In genomic region chr3:95653473-95654034, GRCm38 (mm10) we compare ENCODE assay signal across 9 mouse cellular contexts. TPM values are rescaled to one million over a fixed set of nuclear protein-coding genes. Genes with fewer than 3 reads are reported as not detected.
DNase-seq lines count a peak whose midpoint lies in the region; ATAC-seq lines count a peak whose summit lies in the region.
"Had no signal": no experiment of that assay in that cellular context is flagged by ENCODE, and none has a peak within 500 bp of the region (broad histone marks: within the 10 kb centered on the region; RNA-seq: fewer than 3 reads in every experiment).

No protein-coding gene starts in this region.

- no peak overlapping the region for H3K27ac ChIP-seq in forebrain, embryonic 14.5 days (ENCODE audit: low read depth, low read length)
- H3K27ac ChIP-seq in forebrain, embryonic 13.5 days = no peak overlapping the region
- peak overlapping the region; percentile 51; the same call in 1 of the 2 replicates for H3K27ac ChIP-seq in heart, embryonic 12.5 days (ENCODE audit: poor library complexity, severe bottlenecking)
- peak overlapping the region; percentile 83 for H3K27ac ChIP-seq in lung, embryonic 16.5 days (ENCODE audit: low read length)

- H3K9ac ChIP-seq in forebrain, embryonic 14.5 days (ENCODE audit: low read length) = no peak overlapping the region
- H3K9ac ChIP-seq in forebrain, embryonic 13.5 days = no peak overlapping the region
- peak overlapping the region; percentile 44; the same call in 1 of the 2 replicates for H3K9ac ChIP-seq in heart, embryonic 12.5 days
- no peak overlapping the region for H3K9ac ChIP-seq in lung, embryonic 16.5 days (ENCODE audit: low read length)

- no peak for ATAC-seq in forebrain, embryonic 14.5 days
- no peak for ATAC-seq in forebrain, embryonic 13.5 days
- no peak for ATAC-seq in heart, embryonic 12.5 days (ENCODE audit: insufficient number of reproducible peaks, low FRiP score)
- peak; percentile 76 for ATAC-seq in lung, embryonic 16.5 days (ENCODE audit: low read depth)

- no peaks in the 10 kb centered on the region for H3K36me3 ChIP-seq in forebrain, embryonic 14.5 days (ENCODE audit: control insufficient read depth, insufficient read depth, low read length)
- H3K36me3 ChIP-seq in forebrain, embryonic 13.5 days (ENCODE audit: poor library complexity, severe bottlenecking) = no peaks in the 10 kb centered on the region
- H3K36me3 ChIP-seq in heart, embryonic 12.5 days = no peaks in the 10 kb centered on the region
- no peaks in the 10 kb centered on the region for H3K36me3 ChIP-seq in lung, embryonic 16.5 days (ENCODE audit: control insufficient read depth, insufficient read depth, low read length)

- no peak overlapping the region for H3K4me3 ChIP-seq in forebrain, embryonic 14.5 days (ENCODE audit: low read depth, low read length)
- H3K4me3 ChIP-seq in forebrain, embryonic 13.5 days = no peak overlapping the region
- no peak overlapping the region for H3K4me3 ChIP-seq in heart, embryonic 12.5 days
- no peak overlapping the region for H3K4me3 ChIP-seq in lung, embryonic 16.5 days (ENCODE audit: low read length)

- WGBS in forebrain, embryonic 14.5 days = 30% methylated on average over 11 of the region's 11 CpGs
- WGBS in forebrain, embryonic 13.5 days = 21% methylated on average over 11 of the region's 11 CpGs
- WGBS in heart, embryonic 12.5 days = 23% methylated on average over 11 of the region's 11 CpGs
- 15% methylated on average over 11 of the region's 11 CpGs for WGBS in lung, embryonic 16.5 days

- no peaks in the 10 kb centered on the region for H3K27me3 ChIP-seq in forebrain, embryonic 14.5 days (replicated peaks; ENCODE audit: control insufficient read depth, insufficient read depth, low read length)
- H3K27me3 ChIP-seq in forebrain, embryonic 13.5 days = no peaks in the 10 kb centered on the region
- no peaks in the 10 kb centered on the region for H3K27me3 ChIP-seq in heart, embryonic 12.5 days (replicated peaks)
- H3K27me3 ChIP-seq in lung, embryonic 16.5 days (ENCODE audit: control insufficient read depth, insufficient read depth, low read depth, low read length) = no peaks in the 10 kb centered on the region

- H3K4me1 ChIP-seq in forebrain, embryonic 14.5 days (ENCODE audit: control insufficient read depth, insufficient read depth, low read length) = 0 out of 2 replicates have a peak, but pooled peaks cover 2% of the 10 kb centered on the region
- H3K4me1 ChIP-seq in forebrain, embryonic 13.5 days = 0 out of 2 replicates have a peak, but pooled peaks cover 6% of the 10 kb centered on the region
- H3K4me1 ChIP-seq in heart, embryonic 12.5 days (replicated peaks) = peaks cover 38% of the 10 kb centered on the region
- peaks cover 9% of the 10 kb centered on the region for H3K4me1 ChIP-seq in lung, embryonic 16.5 days (replicated peaks; ENCODE audit: control insufficient read depth, insufficient read depth, low read length)

- peak; percentile 33 for DNase-seq in forebrain, embryonic 14.5 days (ENCODE audit: low spot score)
- DNase-seq in A20 (ENCODE audit: low read depth, low spot score) = peak; percentile 46
- no peak for DNase-seq in c-Kit-positive CD71-positive TER-119-positive erythroid progenitor cells, embryonic 14.5 days (ENCODE audit: low spot score)
- DNase-seq in layer of hippocampus, postnatal 10 days (ENCODE audit: low spot score in 2 of 2) = no peak
- no peak for DNase-seq in kidney, adult 18-20 months
- DNase-seq: gastrocnemius, postnatal 25 days had no signal

- H3K9me3 ChIP-seq in forebrain, embryonic 14.5 days (replicated peaks; ENCODE audit: control insufficient read depth, low read length) = no peaks in the 10 kb centered on the region
- no peaks in the 10 kb centered on the region for H3K9me3 ChIP-seq in forebrain, embryonic 13.5 days (replicated peaks)
- no peaks in the 10 kb centered on the region for H3K9me3 ChIP-seq in heart, embryonic 12.5 days (replicated peaks)
- H3K9me3 ChIP-seq in lung, embryonic 16.5 days (ENCODE audit: control insufficient read depth, low read length) = no peaks in the 10 kb centered on the region

- H3K4me2 ChIP-seq in forebrain, embryonic 14.5 days (ENCODE audit: low read length) = no peak overlapping the region
- no peak overlapping the region for H3K4me2 ChIP-seq in forebrain, embryonic 13.5 days
- H3K4me2 ChIP-seq in heart, embryonic 12.5 days = peak overlapping the region; percentile 23
- peak overlapping the region; percentile 42 for H3K4me2 ChIP-seq in lung, embryonic 16.5 days (ENCODE audit: low read depth, low read length)

RNA-seq across cellular contexts. Expression of gene Mcl1, which starts 5.0 kb away (rescaled TPM):
- 50.3 and 50.8 TPM in 2 replicates for polyA plus RNA-seq in forebrain, embryonic 14.5 days (2014; fragmentation: Nextera tagmentation; extraction: Ambion mirVana)
- polyA plus RNA-seq in forebrain, embryonic 13.5 days (2015; fragmentation: Nextera tagmentation; extraction: Ambion mirVana) = 40.3 and 44.0 TPM in 2 replicates
- 65.2 and 66.9 TPM in 2 replicates for polyA plus RNA-seq in heart, embryonic 12.5 days (2016; fragmentation: Nextera tagmentation; extraction: Ambion mirVana)
- 23.1 and 31.7 TPM in 2 replicates for polyA plus RNA-seq in lung, embryonic 16.5 days (2015; fragmentation: Nextera tagmentation; extraction: Ambion mirVana)
- 10 to 100 TPM; 68.0 TPM for total RNA-seq in layer of hippocampus, postnatal 10 days (2021)

RNA-seq across cellular contexts. Expression of gene Ensa, which starts 28.8 kb away (rescaled TPM):
- 97.2 and 106 TPM in 2 replicates for polyA plus RNA-seq in forebrain, embryonic 14.5 days (2014; fragmentation: Nextera tagmentation; extraction: Ambion mirVana)
- 98.1 and 108 TPM in 2 replicates for polyA plus RNA-seq in forebrain, embryonic 13.5 days (2015; fragmentation: Nextera tagmentation; extraction: Ambion mirVana)
- 50.8 and 51.4 TPM in 2 replicates for polyA plus RNA-seq in heart, embryonic 12.5 days (2016; fragmentation: Nextera tagmentation; extraction: Ambion mirVana)
- 61.6 and 65.0 TPM in 2 replicates for polyA plus RNA-seq in lung, embryonic 16.5 days (2015; fragmentation: Nextera tagmentation; extraction: Ambion mirVana)
- 100 to 1,000 TPM; 220 to 228 TPM for total RNA-seq in layer of hippocampus, postnatal 10 days (2021)

RNA-seq across cellular contexts. Expression of gene Adamtsl4, which starts 34.2 kb away (rescaled TPM):
- 0.13 and 0.72 TPM in 2 replicates for polyA plus RNA-seq in forebrain, embryonic 14.5 days (2014; fragmentation: Nextera tagmentation; extraction: Ambion mirVana)
- polyA plus RNA-seq in forebrain, embryonic 13.5 days (2015; fragmentation: Nextera tagmentation; extraction: Ambion mirVana) = 0.53 and 0.80 TPM in 2 replicates
- polyA plus RNA-seq in heart, embryonic 12.5 days (2016; fragmentation: Nextera tagmentation; extraction: Ambion mirVana) = 4.3 and 4.9 TPM in 2 replicates
- polyA plus RNA-seq in lung, embryonic 16.5 days (2015; fragmentation: Nextera tagmentation; extraction: Ambion mirVana) = 4.4 and 5.5 TPM in 2 replicates
- total RNA-seq in layer of hippocampus, postnatal 10 days (2021) = under 1 TPM; 0.69 to 0.94 TPM

Comparison
In these comparisons a context has a peak if more than half of its experiments do, and no peak if none do; other contexts are left out.
1. DNase-seq: peak in forebrain, embryonic 14.5 days (single experiment) and A20 (single experiment); none in c-Kit-positive CD71-positive TER-119-positive erythroid progenitor cells, embryonic 14.5 days (single experiment), layer of hippocampus, postnatal 10 days (0 of 2) and kidney, adult 18-20 months (single experiment).
2. H3K27ac ChIP-seq: peak in heart, embryonic 12.5 days (single experiment) and lung, embryonic 16.5 days (single experiment); none in forebrain, embryonic 14.5 days (single experiment) and forebrain, embryonic 13.5 days (single experiment).
3. H3K4me2 ChIP-seq: peak in heart, embryonic 12.5 days (single experiment) and lung, embryonic 16.5 days (single experiment); none in forebrain, embryonic 14.5 days (single experiment) and forebrain, embryonic 13.5 days (single experiment).